Mouse (Mus musculus) forebrain, embryonic 13.5 days (tissue): ENCODE results near the gene Peg3. TPM values are rescaled to one million over a fixed set of nuclear protein-coding genes. Genes with fewer than 3 reads are reported as not detected.

Experiments
- ATAC-seq: fragments of 200-750 bp; cut with Nextera tagmentation; 2 replicates; pipeline ENCODE4 v1.8.0; 2017
- H3K27ac ChIP-seq: fragments of 300-500 bp; sonication (generic); 2 replicates; pipeline ENCODE4 v1.5.1; 2015; ENCODE audit warnings: inconsistent platforms, mild to moderate bottlenecking, moderate library complexity
- H3K27me3 ChIP-seq: fragments of 300-500 bp; sonication (generic); 2 replicates; pipeline ENCODE4 v1.6.1; 2015; ENCODE audit warnings: mild to moderate bottlenecking, inconsistent platforms
- H3K36me3 ChIP-seq: fragments of 300-500 bp; sonication (generic); 2 replicates; pipeline ENCODE4 v1.6.1; 2015; ENCODE audit warnings: mild to moderate bottlenecking, inconsistent platforms; ENCODE audit not compliant: poor library complexity, severe bottlenecking
- H3K4me1 ChIP-seq: fragments of 300-500 bp; sonication (generic); 2 replicates; pipeline ENCODE4 v1.6.1; 2015; ENCODE audit warnings: inconsistent platforms
- H3K4me2 ChIP-seq: fragments of 300-500 bp; sonication (generic); 2 replicates; pipeline ENCODE4 v1.6.1; 2015; ENCODE audit warnings: inconsistent platforms, mild to moderate bottlenecking, moderate library complexity
- H3K4me3 ChIP-seq: fragments of 300-500 bp; sonication (generic); 2 replicates; pipeline ENCODE4 v1.5.1; 2015; ENCODE audit warnings: mild to moderate bottlenecking, inconsistent platforms
- H3K9ac ChIP-seq: fragments of 300-500 bp; sonication (generic); 2 replicates; pipeline ENCODE4 v1.6.1; 2015; ENCODE audit warnings: mild to moderate bottlenecking, inconsistent platforms
- H3K9me3 ChIP-seq: fragments of 300-500 bp; sonication (generic); replicated peaks from 2 replicates; pipeline ENCODE4 v1.6.1; 2016; ENCODE audit warnings: inconsistent platforms
- WGBS: fragments of 180-500 bp; shearing (Covaris S2); methylation state at CpG from one replicate; pipeline ENCODE4 v1.1.7; 2015; 5-methylcytosine and 5-hydroxymethylcytosine counted together
- polyA plus RNA-seq: library from polyadenylated mRNA; unstranded; fragments of >200 nt; fragmentation: Nextera tagmentation; extraction: Ambion mirVana; gene quantifications from 2 replicates; pipeline ENCODE4 v1.2.1, GENCODE M21; 2015

Peg3 gene
- polyA plus RNA-seq, 1 experiment from 2014 or later = 58.7 TPM

GRCm38 (mm10) chr7:6707416-6708015, 22.7 kb downstream of the Peg3 start:
- Histone ChIP-seq H3K36me3 (peaks cover 70% of the 10 kb centered on the region), H3K27ac (no peak overlapping the region), H3K4me2 (no peak overlapping the region), H3K9ac (no peak overlapping the region), H3K9me3 (no peaks in the 10 kb centered on the region), H3K4me1 (no peaks in the 10 kb centered on the region), H3K27me3 (no peaks in the 10 kb centered on the region), H3K4me3 (no peak overlapping the region)
- WGBS = 95% methylated on average over 23 of the region's 23 CpGs
- no peak for ATAC-seq

DNA sequence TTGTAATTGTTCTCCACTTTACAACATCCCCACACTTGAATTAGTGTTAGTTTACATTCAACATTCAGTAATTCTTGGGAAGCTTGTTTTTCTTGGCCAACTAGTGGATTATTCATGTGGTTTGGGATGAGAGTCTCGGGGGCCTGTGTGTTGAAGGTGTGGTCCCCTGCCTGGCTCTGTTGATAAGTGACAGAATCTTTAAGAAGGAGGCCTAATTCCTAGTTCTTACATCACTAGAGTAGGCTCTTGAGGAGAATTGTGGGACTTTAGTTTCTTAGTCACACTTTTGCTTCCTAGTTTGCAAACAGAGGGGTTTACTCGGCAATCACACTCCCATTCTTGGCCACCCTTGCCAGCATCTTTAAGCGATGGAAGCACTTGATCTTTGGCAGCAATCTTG, 31.0 kb downstream of the Peg3 start:
- ATAC-seq = no peak
- no peak overlapping the region for H3K27ac ChIP-seq

DNA sequence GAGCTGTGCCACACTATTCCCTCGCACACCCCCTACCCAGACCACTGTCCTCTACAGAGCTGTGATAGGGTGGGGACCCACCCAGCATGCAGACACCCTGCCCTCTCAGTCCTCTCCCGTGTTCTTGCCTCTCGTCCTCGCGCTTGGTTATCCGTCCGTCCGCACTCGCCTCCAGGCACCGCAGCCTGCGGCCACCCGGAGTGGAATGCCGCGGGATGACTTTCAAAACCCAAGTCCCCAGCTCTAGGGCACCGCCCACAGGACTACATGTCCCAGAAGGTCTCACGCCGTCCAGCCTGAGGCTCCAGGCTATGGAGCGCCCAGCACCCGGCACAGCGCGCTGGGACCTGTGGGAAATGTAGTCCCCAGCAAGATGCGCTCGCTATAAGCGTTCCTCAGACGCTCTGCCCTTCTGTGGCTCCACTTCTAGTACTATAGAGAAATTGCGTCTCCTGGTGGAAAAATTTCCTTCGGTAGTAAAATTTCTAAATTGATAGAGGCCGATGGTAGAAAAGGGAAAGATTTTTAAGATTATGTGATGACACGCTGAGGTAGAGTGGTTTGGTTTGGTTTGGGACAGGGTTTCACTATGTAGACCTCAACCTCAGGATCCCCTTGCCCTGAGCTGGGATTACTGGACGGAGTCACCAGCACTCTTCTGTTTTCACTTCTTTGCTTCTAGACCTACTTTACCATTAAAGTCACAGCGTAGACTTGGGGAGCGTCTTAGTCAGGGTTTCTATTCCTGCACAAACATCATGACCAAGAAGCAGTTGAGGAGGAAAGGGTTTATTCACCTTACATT, 33.8 kb downstream of the Peg3 start, which contains the start of gene Zim1:
TSS of gene Zim1 (minus strand) at position 210 of the 805 bp plus-strand sequence.
- Histone ChIP-seq H3K4me1 (no peaks in the 10 kb centered on the region), H3K9ac (peak within 1 kb of the TSS; percentile 59), H3K27me3 (no peaks in the 10 kb centered on the region), H3K9me3 (no peaks in the 10 kb centered on the region), H3K4me3 (peak within 1 kb of the TSS; percentile 46), H3K36me3 (no peaks in the 10 kb centered on the region), H3K27ac (no peak within 1 kb of the TSS), H3K4me2 (peak within 1 kb of the TSS; percentile 77)
- ATAC-seq = peak; percentile 100
- 12% methylated on average over 32 of the region's 32 CpGs for WGBS

More for the DNA sequence above, 31.0 kb downstream of the Peg3 start:
- Histone ChIP-seq H3K27me3 (no peaks in the 10 kb centered on the region), H3K4me1 (no peaks in the 10 kb centered on the region), H3K4me2 (no peak overlapping the region), H3K36me3 (no peaks in the 10 kb centered on the region), H3K4me3 (no peak overlapping the region), H3K9ac (no peak overlapping the region), H3K9me3 (no peaks in the 10 kb centered on the region)
- 78% methylated on average over 3 of the region's 3 CpGs for WGBS

DNA sequence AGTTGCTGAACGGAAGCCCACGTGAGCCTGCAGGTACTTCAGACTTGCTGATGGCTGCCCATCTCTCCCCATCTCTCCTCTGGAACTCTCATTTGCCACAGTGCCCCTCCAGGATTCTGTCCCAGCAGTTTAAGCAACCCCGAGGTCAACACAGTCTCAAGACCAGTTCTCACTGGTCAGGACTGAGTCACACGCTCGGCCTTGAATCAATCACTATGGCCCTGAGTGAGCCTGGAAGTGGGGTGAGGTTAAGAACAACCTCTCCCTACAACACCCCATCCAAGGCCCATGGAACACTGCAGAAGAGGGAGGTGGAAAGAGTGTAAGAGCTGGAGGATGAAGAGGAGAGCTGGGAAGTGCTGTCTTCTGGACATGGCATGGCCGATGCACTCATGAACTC, 44.7 kb downstream of the Peg3 start:
- Histone ChIP-seq H3K27ac (no peak overlapping the region), H3K4me2 (no peak overlapping the region), H3K27me3 (no peaks in the 10 kb centered on the region), H3K4me1 (no peaks in the 10 kb centered on the region), H3K9ac (no peak overlapping the region), H3K36me3 (no peaks in the 10 kb centered on the region), H3K9me3 (no peaks in the 10 kb centered on the region), H3K4me3 (no peak overlapping the region)
- 91% methylated on average over 6 of the region's 6 CpGs for WGBS
- ATAC-seq = no peak

DNA sequence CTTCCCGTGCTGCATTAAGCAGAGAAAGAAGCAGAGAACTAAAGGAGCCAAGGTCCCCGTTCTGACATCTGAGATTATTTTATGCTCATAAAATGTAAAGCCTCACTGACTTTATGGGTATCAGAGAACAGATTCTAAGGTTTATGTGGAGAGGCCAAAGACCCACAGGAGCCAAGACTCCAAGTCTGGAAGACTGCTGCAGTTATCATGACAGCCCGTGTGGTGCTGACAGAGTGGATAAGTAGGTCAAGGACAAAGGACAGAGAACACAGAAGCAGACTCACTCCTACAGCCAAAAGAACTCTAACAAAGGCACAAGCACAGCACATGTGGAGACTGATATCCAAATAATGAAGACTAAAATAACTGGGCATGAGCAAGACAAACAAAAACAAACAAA, 63.5 kb downstream of the Peg3 start:
- Histone ChIP-seq H3K36me3 (no peaks in the 10 kb centered on the region), H3K4me1 (no peaks in the 10 kb centered on the region), H3K9ac (no peak overlapping the region), H3K27me3 (no peaks in the 10 kb centered on the region), H3K27ac (no peak overlapping the region), H3K9me3 (no peaks in the 10 kb centered on the region), H3K4me3 (no peak overlapping the region), H3K4me2 (no peak overlapping the region)
- ATAC-seq = no peak
- 89% methylated on average over 3 of the region's 3 CpGs for WGBS

DNA sequence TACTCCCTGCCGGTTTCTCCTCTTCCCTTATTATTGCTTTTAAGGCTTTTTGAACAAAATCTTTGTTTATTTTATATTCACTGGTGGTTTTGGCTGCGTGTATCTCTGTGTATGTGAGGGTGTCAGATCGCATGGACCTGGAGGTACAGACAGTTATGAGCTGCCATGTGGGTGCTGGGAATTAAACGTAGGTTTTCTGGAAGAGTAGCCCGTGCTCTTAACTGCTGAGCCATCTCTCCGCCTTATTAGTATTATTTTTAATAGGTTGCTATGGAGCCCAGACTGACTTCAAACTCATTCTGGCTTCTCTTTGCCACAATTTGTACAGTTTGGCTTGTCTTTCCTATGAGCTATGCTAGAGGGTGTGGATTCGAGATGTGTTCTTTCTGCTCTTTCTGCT, 66.8 kb downstream of the Peg3 start:
- no peaks in the 10 kb centered on the region for H3K36me3 ChIP-seq
- H3K4me2 ChIP-seq = no peak overlapping the region
- H3K9me3 ChIP-seq = no peaks in the 10 kb centered on the region
- no peak overlapping the region for H3K4me3 ChIP-seq
- no peaks in the 10 kb centered on the region for H3K27me3 ChIP-seq
- 90% methylated on average over 7 of the region's 7 CpGs for whole genome bisulfite sequencing
- no peak for ATAC-seq
- no peak overlapping the region for H3K27ac ChIP-seq
- no peaks in the 10 kb centered on the region for H3K4me1 ChIP-seq
- H3K9ac ChIP-seq = no peak overlapping the region

DNA sequence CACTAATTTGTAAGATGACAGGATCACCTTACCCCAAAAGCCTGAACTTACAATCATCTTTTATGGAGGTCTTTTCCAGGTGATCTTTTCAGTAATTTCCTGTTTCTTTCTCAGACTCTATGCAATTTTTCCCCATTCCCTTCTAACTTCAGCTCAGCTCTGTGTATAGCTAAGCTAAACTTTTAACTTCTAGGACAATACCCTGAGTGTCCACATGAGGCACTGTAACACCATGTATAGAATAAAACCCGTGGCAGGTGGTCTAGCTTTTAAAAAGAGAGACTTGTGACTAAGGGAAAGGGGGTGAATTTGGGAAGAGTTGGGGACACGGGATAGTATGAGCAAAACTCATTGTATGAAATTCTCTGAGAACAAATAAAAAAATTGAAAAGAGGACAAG, 70.6 kb downstream of the Peg3 start:
- Histone ChIP-seq H3K27me3 (no peaks in the 10 kb centered on the region), H3K9me3 (no peaks in the 10 kb centered on the region), H3K4me1 (no peaks in the 10 kb centered on the region), H3K9ac (no peak overlapping the region), H3K27ac (no peak overlapping the region), H3K36me3 (no peaks in the 10 kb centered on the region), H3K4me3 (no peak overlapping the region), H3K4me2 (no peak overlapping the region)
- 19% methylated on average over 2 of the region's 2 CpGs for WGBS
- peak; percentile 69 for ATAC-seq

DNA sequence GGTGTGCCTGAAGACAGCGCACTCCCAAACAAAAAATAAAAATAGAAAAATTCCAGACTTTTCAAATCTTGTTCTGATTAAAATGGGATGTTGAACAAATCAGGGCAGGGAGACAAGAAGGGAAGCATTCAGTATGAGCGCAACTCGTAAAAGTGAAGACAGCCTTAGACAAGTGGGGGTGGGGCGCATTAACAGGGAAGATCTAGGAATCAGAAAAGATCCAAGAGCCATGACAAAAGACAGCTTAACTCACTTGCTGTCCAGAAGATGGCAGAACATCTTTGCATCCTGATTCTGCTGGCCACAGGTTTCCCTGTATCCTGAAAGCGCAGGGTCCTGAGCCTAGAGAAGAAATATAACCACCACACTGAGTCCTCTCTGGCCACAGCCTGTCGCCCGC, 71.6 kb downstream of the Peg3 start:
- no peaks in the 10 kb centered on the region for H3K27me3 ChIP-seq
- no peaks in the 10 kb centered on the region for H3K4me1 ChIP-seq
- ATAC-seq = no peak
- no peaks in the 10 kb centered on the region for H3K9me3 ChIP-seq
- no peak overlapping the region for H3K4me3 ChIP-seq
- WGBS = 87% methylated on average over 7 of the region's 7 CpGs
- no peak overlapping the region for H3K27ac ChIP-seq
- H3K9ac ChIP-seq = no peak overlapping the region
- H3K36me3 ChIP-seq = no peaks in the 10 kb centered on the region
- no peak overlapping the region for H3K4me2 ChIP-seq

Other genes with a start within 250 kb of the Peg3 start
- not detected in 2 replicates for gene Olfr5, start 243.5 kb downstream of the Peg3 start, polyA plus RNA-seq
- gene Olfr1347, start 230.7 kb downstream of the Peg3 start, polyA plus RNA-seq = not detected in 2 replicates
- gene Olfr1348, start 221.7 kb downstream of the Peg3 start, polyA plus RNA-seq = not detected in 2 replicates
- gene Olfr1349, start 207.5 kb downstream of the Peg3 start, polyA plus RNA-seq = not detected in 2 replicates
- gene Olfr1350, start 165.6 kb downstream of the Peg3 start, polyA plus RNA-seq = not detected in 2 replicates
- 0.84 and 1.3 TPM in 2 replicates for gene Zim1, start 34.0 kb downstream of the Peg3 start, polyA plus RNA-seq
- 21.8 and 23.2 TPM in 2 replicates for gene Usp29, start 147 bp upstream of the Peg3 start, polyA plus RNA-seq